Mouse (Mus musculus): ENCODE results near the gene Frrs1.

DNA sequence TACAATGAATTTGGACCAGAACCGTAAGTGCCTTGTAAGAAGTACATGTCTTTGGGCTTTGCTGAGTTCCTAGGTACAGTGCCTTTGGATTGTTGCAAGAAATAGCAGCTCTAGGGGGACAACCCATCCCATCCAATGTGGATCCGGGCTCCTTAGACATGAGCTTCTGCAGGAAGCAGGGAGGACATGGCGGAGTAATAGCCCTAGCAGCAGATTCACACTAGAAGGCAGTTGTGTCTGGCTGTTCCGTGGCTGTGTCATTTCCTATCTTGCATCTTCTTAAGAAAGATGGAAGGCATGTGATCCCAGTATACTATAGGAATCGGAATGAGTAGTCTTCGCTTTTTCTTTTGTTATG, 32.9 kb downstream of the Frrs1 start:
- TF ChIP-seq CTCF (IDR thresholded peaks at IDR 0.05; ENCODE audit: low read depth) = no peak
- TF ChIP-seq EP300 (IDR thresholded peaks at IDR 0.05; ENCODE audit: low read depth) = no peak

Data from heart, postnatal 0 days (tissue).